Mouse (Mus musculus) MEL (cell line): ENCODE results near the gene Aspdh. TPM values are rescaled to one million over a fixed set of nuclear protein-coding genes. Genes with fewer than 3 reads are reported as not detected.

ENCODE experiments used
- DNase-seq: peaks from one replicate; pipeline ENCODE4 v3.0.0; 2011; ENCODE audit warnings: low read depth, low spot score
- H3K27ac ChIP-seq: 2 replicates; pipeline ENCODE4 v1.5.1; 2012; ENCODE audit warnings: low read depth, mild to moderate bottlenecking, control low read depth, low read length, moderate library complexity; ENCODE audit not compliant: control insufficient read depth
- H3K27me3 ChIP-seq, 2 experiments: fragments of 150-350 bp in 1 of 2; sonication (generic) in 1 of 2; 2 replicates each; pipeline ENCODE4 v1.6.1; 2012; ENCODE audit warnings: low read length in 2 of 2, mild to moderate bottlenecking in 2 of 2, improper control_type of control experiment in 1 of 2, moderate library complexity in 1 of 2; ENCODE audit not compliant: insufficient read depth in 2 of 2, control insufficient read depth in 1 of 2
- H3K36me3 ChIP-seq, 2 experiments: 2 replicates each; pipeline ENCODE4 v1.6.1; 2012 to 2014; ENCODE audit warnings: low read length in 2 of 2, improper control_type of control experiment in 1 of 2, inconsistent platforms in 1 of 2, mild to moderate bottlenecking in 1 of 2; ENCODE audit not compliant: insufficient read depth in 2 of 2, control insufficient read depth in 1 of 2
- H3K4me1 ChIP-seq, 2 experiments: fragments of 150-350 bp in 1 of 2; sonication (generic) in 1 of 2; 2 replicates each; pipeline ENCODE4 v1.6.1; 2012; ENCODE audit warnings: low read length in 2 of 2, improper control_type of control experiment in 1 of 2, mild to moderate bottlenecking in 1 of 2; ENCODE audit not compliant: insufficient read depth in 2 of 2, control insufficient read depth in 1 of 2
- H3K4me3 ChIP-seq, 2 experiments: fragments of 150-350 bp in 1 of 2; sonication (generic) in 1 of 2; 2 replicates each; pipeline ENCODE4 v1.5.1; 2012; ENCODE audit warnings: low read depth in 2 of 2, low read length in 2 of 2, mild to moderate bottlenecking in 2 of 2, moderate library complexity in 2 of 2, control low read depth in 1 of 2, improper control_type of control experiment in 1 of 2; ENCODE audit not compliant: control insufficient read depth in 1 of 2, insufficient read depth in 1 of 2
- H3K79me2 ChIP-seq: 2 replicates; pipeline ENCODE4 v1.6.1; 2012; ENCODE audit warnings: mild to moderate bottlenecking, low read length, moderate library complexity; ENCODE audit not compliant: control insufficient read depth, poor library complexity, insufficient read depth
- H3K9ac ChIP-seq: 2 replicates; pipeline ENCODE4 v1.6.1; 2012; ENCODE audit warnings: low read depth, mild to moderate bottlenecking, control low read depth, low read length, moderate library complexity; ENCODE audit not compliant: control insufficient read depth, poor library complexity, severe bottlenecking
- H3K9me3 ChIP-seq: fragments of 150-350 bp; sonication (generic); replicated peaks from 2 replicates; pipeline ENCODE4 v1.6.1; 2012; ENCODE audit warnings: mild to moderate bottlenecking, low read length, improper control_type of control experiment, moderate library complexity; ENCODE audit not compliant: insufficient read depth
- BHLHE40 ChIP-seq: IDR thresholded peaks from 2 replicates; pipeline ENCODE4 v1.6.1; 2012; ENCODE audit warnings: low read depth, mild to moderate bottlenecking, inconsistent platforms, low read length, improper control_type of control experiment, borderline replicate concordance
- CTCF ChIP-seq, 3 experiments: IDR thresholded peaks in 2 of 3; conservative IDR thresholded peaks in 1 of 3; 2 replicates each; pipeline ENCODE4 v1.5.1; 2011 to 2012; ENCODE audit warnings: low read length in 3 of 3, low read depth in 2 of 3, mild to moderate bottlenecking in 2 of 3, improper control_type of control experiment in 1 of 3, inconsistent platforms in 1 of 3, mixed read lengths in 1 of 3, moderate library complexity in 1 of 3; ENCODE audit not compliant: control insufficient read depth in 1 of 3, insufficient read depth in 1 of 3, poor library complexity in 1 of 3, severe bottlenecking in 1 of 3
- EP300 ChIP-seq, 2 experiments: IDR thresholded peaks; 2 replicates each; pipeline ENCODE4 v1.6.1; 2011; ENCODE audit warnings: improper control_type of control experiment in 2 of 2, low read length in 2 of 2, low read depth in 1 of 2, mild to moderate bottlenecking in 1 of 2
- ETS1 ChIP-seq: IDR thresholded peaks from 2 replicates; pipeline ENCODE4 v1.6.1; 2012; ENCODE audit warnings: low read depth, mild to moderate bottlenecking, inconsistent platforms, low read length, improper control_type of control experiment, moderate library complexity
- GATA1 ChIP-seq: IDR thresholded peaks from 2 replicates; pipeline ENCODE4 v1.6.1; 2011; ENCODE audit warnings: low read depth, low read length, improper control_type of control experiment
- KAT2A ChIP-seq: conservative IDR thresholded peaks from 2 replicates; pipeline ENCODE4 v1.6.1; 2012; ENCODE audit warnings: low read depth, low read length, improper control_type of control experiment, inconsistent platforms
- MAFK ChIP-seq: IDR thresholded peaks from 2 replicates; pipeline ENCODE4 v1.6.1; 2011; ENCODE audit warnings: low read depth, mild to moderate bottlenecking, low read length, improper control_type of control experiment, borderline replicate concordance
- MAX ChIP-seq: IDR thresholded peaks from 2 replicates; pipeline ENCODE4 v1.6.1; 2011; ENCODE audit warnings: low read length, improper control_type of control experiment
- MAZ ChIP-seq: IDR thresholded peaks from 2 replicates; pipeline ENCODE4 v1.6.1; 2012; ENCODE audit warnings: low read depth, mild to moderate bottlenecking, inconsistent platforms, low read length, improper control_type of control experiment
- MEF2A ChIP-seq: IDR thresholded peaks from 2 replicates; pipeline ENCODE4 v1.6.1; 2014; ENCODE audit warnings: low read depth, mild to moderate bottlenecking, inconsistent platforms, low read length, improper control_type of control experiment; ENCODE audit not compliant: poor library complexity, insufficient replicate concordance, severe bottlenecking; ENCODE audit errors: extremely low read depth
- MYB ChIP-seq: IDR thresholded peaks from 2 replicates; pipeline ENCODE4 v1.6.1; 2011; ENCODE audit warnings: mild to moderate bottlenecking, low read depth, low read length, improper control_type of control experiment
- MYC ChIP-seq: IDR thresholded peaks from 2 replicates; pipeline ENCODE4 v1.6.1; 2011; ENCODE audit warnings: low read depth, mild to moderate bottlenecking, low read length, improper control_type of control experiment, moderate library complexity
- NELFE ChIP-seq: IDR thresholded peaks from 2 replicates; pipeline ENCODE4 v1.6.1; 2011; ENCODE audit warnings: low read depth, low read length, improper control_type of control experiment
- POLR2A ChIP-seq, 2 experiments: IDR thresholded peaks; 2 replicates each; pipeline ENCODE4 v1.6.1; 2011 to 2012; ENCODE audit warnings: low read length in 2 of 2, mild to moderate bottlenecking in 2 of 2, control low read depth in 1 of 2, improper control_type of control experiment in 1 of 2, low read depth in 1 of 2, moderate library complexity in 1 of 2; ENCODE audit not compliant: control insufficient read depth in 1 of 2, insufficient read depth in 1 of 2, poor library complexity in 1 of 2
- POLR2AphosphoS2 ChIP-seq: IDR thresholded peaks from 2 replicates; pipeline ENCODE4 v1.6.1; 2011; ENCODE audit warnings: low read length, improper control_type of control experiment
- POLR2AphosphoS5 ChIP-seq: IDR thresholded peaks from 2 replicates; pipeline ENCODE4 v1.6.1; 2012; ENCODE audit warnings: low read depth, borderline replicate concordance, mild to moderate bottlenecking, inconsistent platforms, low read length, moderate library complexity, mixed read lengths
- RAD21 ChIP-seq: IDR thresholded peaks from 2 replicates; pipeline ENCODE4 v1.6.1; 2011; ENCODE audit warnings: mild to moderate bottlenecking, low read depth, low read length, improper control_type of control experiment
- RCOR1 ChIP-seq: IDR thresholded peaks from 2 replicates; pipeline ENCODE4 v1.6.1; 2012; ENCODE audit warnings: low read depth, mild to moderate bottlenecking, inconsistent platforms, low read length, improper control_type of control experiment
- SIN3A ChIP-seq: IDR thresholded peaks from 2 replicates; pipeline ENCODE4 v1.6.1; 2012; ENCODE audit warnings: low read length, improper control_type of control experiment, inconsistent platforms
- SMC3 ChIP-seq: IDR thresholded peaks from 2 replicates; pipeline ENCODE4 v1.6.1; 2011; ENCODE audit warnings: low read depth, low read length, improper control_type of control experiment
- TCF12 ChIP-seq: IDR thresholded peaks from 2 replicates; pipeline ENCODE4 v1.6.1; 2014; ENCODE audit warnings: low read depth, mild to moderate bottlenecking, inconsistent platforms, low read length, improper control_type of control experiment, moderate library complexity
- USF1 ChIP-seq: IDR thresholded peaks from 2 replicates; pipeline ENCODE4 v1.6.1; 2014; ENCODE audit warnings: low read depth, mild to moderate bottlenecking, inconsistent platforms, low read length, improper control_type of control experiment, moderate library complexity
- USF2 ChIP-seq, 2 experiments: IDR thresholded peaks; 2 replicates each; pipeline ENCODE4 v1.6.1; 2011 to 2012; ENCODE audit warnings: improper control_type of control experiment in 2 of 2, low read length in 2 of 2, borderline replicate concordance in 1 of 2, inconsistent platforms in 1 of 2, low read depth in 1 of 2, mild to moderate bottlenecking in 1 of 2; ENCODE audit not compliant: insufficient read depth in 1 of 2
- ZC3H11A ChIP-seq: IDR thresholded peaks from 2 replicates; pipeline ENCODE4 v1.6.1; 2012; ENCODE audit warnings: low read depth, mild to moderate bottlenecking, inconsistent platforms, low read length, improper control_type of control experiment
- ZKSCAN1 ChIP-seq: IDR thresholded peaks from 2 replicates; pipeline ENCODE4 v1.6.1; 2012; ENCODE audit warnings: low read depth, mild to moderate bottlenecking, inconsistent platforms, low read length, improper control_type of control experiment, moderate library complexity
- ZMIZ1 ChIP-seq: IDR thresholded peaks from 2 replicates; pipeline ENCODE4 v1.6.1; 2012; ENCODE audit warnings: low read depth, mild to moderate bottlenecking, inconsistent platforms, low read length, improper control_type of control experiment, moderate library complexity
- ZNF384 ChIP-seq: IDR thresholded peaks from 2 replicates; pipeline ENCODE4 v1.6.1; 2012; ENCODE audit warnings: low read depth, mild to moderate bottlenecking, inconsistent platforms, low read length, improper control_type of control experiment
- polyA plus RNA-seq, 2 experiments: library from polyadenylated mRNA; stranded (reverse) in 1 of 2; unstranded in 1 of 2; fragments of >175 nt in 1 of 2; fragments of >200 nt in 1 of 2; gene quantifications; 2 replicates each; pipeline versions ENCODE4 v1.2.1 to v1.2.4; 2012; ENCODE audit warnings: low replicate concordance in 2 of 2, low read depth in 1 of 2; ENCODE audit not compliant: insufficient read length in 2 of 2, insufficient read depth in 1 of 2, missing spikeins in 1 of 2
- total RNA-seq: library from RNA; depleted of rRNA; stranded (reverse); fragments of 300-350 nt; gene quantifications from 2 replicates; pipeline ENCODE4 v1.2.3, GENCODE M21; 2012

Gene Aspdh
- total and polyA plus RNA-seq, 3 experiments = 0.89 TPM; not detected in 2

- peaks cover 0 to 6% of the 10 kb centered on the region in 2 experiments; a peak in 2 of 4 replicates for H3K36me3 ChIP-seq
- H3K79me2 ChIP-seq = no peaks in the 10 kb centered on the region
- H3K9ac ChIP-seq = no peak overlapping the region
- H3K9me3 ChIP-seq = no peaks in the 10 kb centered on the region
- DNase-seq = no peak
- H3K4me3 ChIP-seq = no peak overlapping the region
- H3K27ac ChIP-seq = no peak overlapping the region
- no peak for TF ChIP-seq POLR2A (IDR thresholded peaks at IDR 0.05; ENCODE audit: control insufficient read depth in 1 of 2, insufficient read depth in 1 of 2, low read depth in 1 of 2, low read length in 2 of 2, poor library complexity in 1 of 2)
- no peak for TF ChIP-seq USF2 (IDR thresholded peaks at IDR 0.05; ENCODE audit: borderline replicate concordance in 1 of 2, insufficient read depth in 1 of 2, low read depth in 1 of 2, low read length in 2 of 2)
- no peak for TF ChIP-seq ETS1
- no peak for TF ChIP-seq EP300 (IDR thresholded peaks at IDR 0.05; ENCODE audit: low read depth in 1 of 2, low read length in 2 of 2)
- no peak for TF ChIP-seq MAX
- no peak for TF ChIP-seq MYB
- no peak for TF ChIP-seq ZMIZ1
- no peak for TF ChIP-seq RCOR1
- TF ChIP-seq POLR2AphosphoS2 = no peak
- TF ChIP-seq ZKSCAN1 = no peak
- no peak for TF ChIP-seq ZC3H11A
- TF ChIP-seq MAZ = no peak
- no peak for TF ChIP-seq GATA1
- no peak for TF ChIP-seq USF1
- TF ChIP-seq POLR2AphosphoS5 = no peak
- no peak for TF ChIP-seq MAFK
- TF ChIP-seq BHLHE40 = no peak
- TF ChIP-seq MEF2A = no peak
- H3K27me3 ChIP-seq = no peaks in the 10 kb centered on the region
- H3K4me1 ChIP-seq = peaks cover 4 to 28% of the 10 kb centered on the region in 2 experiments
Measured at GRCm38 (mm10) chr7:44484109-44484508, 18.9 kb downstream of the Aspdh start.

- Histone ChIP-seq H3K36me3 (peaks cover 0 to 6% of the 10 kb centered on the region in 2 experiments; a peak in 2 of 4 replicates), H3K4me1 (peaks cover 4 to 28% of the 10 kb centered on the region in 2 experiments), H3K27ac (no peak overlapping the region), H3K27me3 (no peaks in the 10 kb centered on the region), H3K9me3 (no peaks in the 10 kb centered on the region), H3K79me2 (no peaks in the 10 kb centered on the region), H3K9ac (no peak overlapping the region), H3K4me3 (no peak overlapping the region)
- DNase-seq = peak; percentile 75
- peak; percentile 67 to 99 (median 67) for TF ChIP-seq CTCF (IDR thresholded peaks at IDR 0.05 in 2 of 3, conservative IDR thresholded peaks at IDR 0.05 in 1 of 3; ENCODE audit: control insufficient read depth in 1 of 3, insufficient read depth in 1 of 3, low read depth in 2 of 3, low read length in 3 of 3, poor library complexity in 1 of 3, severe bottlenecking in 1 of 3)
- TF ChIP-seq NELFE = no peak
- TF ChIP-seq USF1 = no peak
- TF ChIP-seq KAT2A = no peak
- no peak for TF ChIP-seq SIN3A
- TF ChIP-seq RAD21 = peak; percentile 73
- no peak for TF ChIP-seq TCF12
- TF ChIP-seq MYC = no peak
- peak; percentile 30; the same call in 1 of the 2 replicates for TF ChIP-seq ZC3H11A
- no peak for TF ChIP-seq RCOR1
- TF ChIP-seq SMC3 = peak; percentile 66
- TF ChIP-seq ZNF384 = no peak
- no peak for TF ChIP-seq MAX
- TF ChIP-seq MEF2A = no peak
Measured at GRCm38 (mm10) chr7:44484841-44485571, 19.8 kb downstream of the Aspdh start.
